Mouse (Mus musculus): Measurements from ENCODE around the gene Ctr9. TPM values are rescaled to one million over a fixed set of nuclear protein-coding genes. Genes with fewer than 3 reads are reported as not detected.
A peak's percentile ranks its signal among the peaks of the same experiment; 100 is the strongest.

Gene Ctr9
- polyA plus RNA-seq, 1 experiment from 2014 or later = 81.8 TPM

- H3K9me3 ChIP-seq (replicated peaks; ENCODE audit: control insufficient read depth, low read length, poor library complexity, severe bottlenecking) = no peaks in the 10 kb centered on the region; the same call in 1 of the 2 replicates
- H3K4me1 ChIP-seq (ENCODE audit: control insufficient read depth, insufficient read depth, low read length) = no peaks in the 10 kb centered on the region
- ATAC-seq = no peak
- no peak overlapping the region for H3K9ac ChIP-seq (ENCODE audit: low read depth, low read length)
- H3K36me3 ChIP-seq (ENCODE audit: control insufficient read depth, insufficient read depth, low read length) = peaks cover 5% of the 10 kb centered on the region
- no peak overlapping the region for H3K27ac ChIP-seq (ENCODE audit: low read length)
- 91% methylated on average over 1 of the region's 1 CpGs for WGBS
- H3K4me2 ChIP-seq (ENCODE audit: low read length) = no peak overlapping the region
- no peak overlapping the region for H3K4me3 ChIP-seq (ENCODE audit: low read depth, low read length)
- H3K27me3 ChIP-seq (ENCODE audit: control insufficient read depth, insufficient read depth, low read depth, low read length) = no peaks in the 10 kb centered on the region
These were observed 34.2 kb downstream of the Ctr9 start for GRCm38 (mm10) chr7:111062971-111063370.

- Histone ChIP-seq H3K4me1 (ENCODE audit: control insufficient read depth, insufficient read depth, low read length) (no peaks in the 10 kb centered on the region), H3K9me3 (replicated peaks; ENCODE audit: control insufficient read depth, low read length, poor library complexity, severe bottlenecking) (no peaks in the 10 kb centered on the region; the same call in 1 of the 2 replicates), H3K27me3 (ENCODE audit: control insufficient read depth, insufficient read depth, low read depth, low read length) (no peaks in the 10 kb centered on the region), H3K36me3 (ENCODE audit: control insufficient read depth, insufficient read depth, low read length) (peaks cover 45% of the 10 kb centered on the region), H3K9ac (ENCODE audit: low read depth, low read length) (no peak overlapping the region), H3K27ac (ENCODE audit: low read length) (no peak overlapping the region), H3K4me3 (ENCODE audit: low read depth, low read length) (no peak overlapping the region), H3K4me2 (ENCODE audit: low read length) (no peak overlapping the region)
- no peak for ATAC-seq
- WGBS = over 99% methylated on average over 3 of the region's 3 CpGs
These were observed 39.4 kb downstream of the Ctr9 start for GRCm38 (mm10) chr7:111068181-111068580.

- no peaks in the 10 kb centered on the region for H3K4me1 ChIP-seq (ENCODE audit: control insufficient read depth, insufficient read depth, low read length)
- no peak overlapping the region for H3K27ac ChIP-seq (ENCODE audit: low read length)
- H3K9ac ChIP-seq (ENCODE audit: low read depth, low read length) = no peak overlapping the region
- no peak for ATAC-seq
- H3K36me3 ChIP-seq (ENCODE audit: control insufficient read depth, insufficient read depth, low read length) = peaks cover 55% of the 10 kb centered on the region
- 94% methylated on average over 7 of the region's 7 CpGs for WGBS
- no peaks in the 10 kb centered on the region for H3K27me3 ChIP-seq (ENCODE audit: control insufficient read depth, insufficient read depth, low read depth, low read length)
- H3K4me3 ChIP-seq (ENCODE audit: low read depth, low read length) = no peak overlapping the region
- no peaks in the 10 kb centered on the region; the same call in 1 of the 2 replicates for H3K9me3 ChIP-seq (replicated peaks; ENCODE audit: control insufficient read depth, low read length, poor library complexity, severe bottlenecking)
- H3K4me2 ChIP-seq (ENCODE audit: low read length) = no peak overlapping the region
These were observed 40.9 kb downstream of the Ctr9 start for GRCm38 (mm10) chr7:111069439-111070166.

GRCm38 (mm10) chr7:111070167-111070496 lies 41.4 kb downstream of the Ctr9 start:
- Histone ChIP-seq H3K36me3 (ENCODE audit: control insufficient read depth, insufficient read depth, low read length) (peaks cover 60% of the 10 kb centered on the region), H3K4me2 (ENCODE audit: low read length) (no peak overlapping the region), H3K4me1 (ENCODE audit: control insufficient read depth, insufficient read depth, low read length) (no peaks in the 10 kb centered on the region), H3K27ac (ENCODE audit: low read length) (no peak overlapping the region), H3K9me3 (replicated peaks; ENCODE audit: control insufficient read depth, low read length, poor library complexity, severe bottlenecking) (no peaks in the 10 kb centered on the region; the same call in 1 of the 2 replicates), H3K9ac (ENCODE audit: low read depth, low read length) (no peak overlapping the region), H3K4me3 (ENCODE audit: low read depth, low read length) (no peak overlapping the region), H3K27me3 (ENCODE audit: control insufficient read depth, insufficient read depth, low read depth, low read length) (no peaks in the 10 kb centered on the region)
- 0 out of 2 replicates have a peak, but pooled peaks have one; percentile 21 for ATAC-seq
- WGBS = 94% methylated on average over 2 of the region's 2 CpGs

- 97% methylated on average over 4 of the region's 4 CpGs for WGBS
- Histone ChIP-seq H3K27ac (ENCODE audit: low read length) (no peak overlapping the region), H3K9me3 (replicated peaks; ENCODE audit: control insufficient read depth, low read length, poor library complexity, severe bottlenecking) (no peaks in the 10 kb centered on the region; the same call in 1 of the 2 replicates), H3K27me3 (ENCODE audit: control insufficient read depth, insufficient read depth, low read depth, low read length) (no peaks in the 10 kb centered on the region), H3K36me3 (ENCODE audit: control insufficient read depth, insufficient read depth, low read length) (peaks cover 77% of the 10 kb centered on the region), H3K9ac (ENCODE audit: low read depth, low read length) (no peak overlapping the region), H3K4me1 (ENCODE audit: control insufficient read depth, insufficient read depth, low read length) (no peaks in the 10 kb centered on the region), H3K4me3 (ENCODE audit: low read depth, low read length) (no peak overlapping the region), H3K4me2 (ENCODE audit: low read length) (no peak overlapping the region)
- ATAC-seq = no peak
These were observed 43.7 kb downstream of the Ctr9 start for GRCm38 (mm10) chr7:111072410-111072809.

GRCm38 (mm10) chr7:111075288-111075687 lies 46.5 kb downstream of the Ctr9 start:
- H3K9ac ChIP-seq (ENCODE audit: low read depth, low read length) = no peak overlapping the region
- no peak for ATAC-seq
- 95% methylated on average over 4 of the region's 4 CpGs for WGBS

GRCm38 (mm10) chr7:111078271-111078670 lies 49.5 kb downstream of the Ctr9 start:
- no peaks in the 10 kb centered on the region for H3K27me3 ChIP-seq (ENCODE audit: control insufficient read depth, insufficient read depth, low read depth, low read length)
- peaks cover 55% of the 10 kb centered on the region for H3K36me3 ChIP-seq (ENCODE audit: control insufficient read depth, insufficient read depth, low read length)
- H3K9ac ChIP-seq (ENCODE audit: low read depth, low read length) = no peak overlapping the region
- no peak overlapping the region for H3K4me3 ChIP-seq (ENCODE audit: low read depth, low read length)
- no peak overlapping the region for H3K4me2 ChIP-seq (ENCODE audit: low read length)
- H3K4me1 ChIP-seq (ENCODE audit: control insufficient read depth, insufficient read depth, low read length) = peaks cover 29% of the 10 kb centered on the region
- H3K9me3 ChIP-seq (replicated peaks; ENCODE audit: control insufficient read depth, low read length, poor library complexity, severe bottlenecking) = no peaks in the 10 kb centered on the region
- H3K27ac ChIP-seq (ENCODE audit: low read length) = no peak overlapping the region
- WGBS = 93% methylated on average over 4 of the region's 4 CpGs
- ATAC-seq = no peak

More at GRCm38 (mm10) chr7:111075288-111075687, 46.5 kb downstream of the Ctr9 start:
- H3K4me2 ChIP-seq (ENCODE audit: low read length) = no peak overlapping the region
- H3K4me1 ChIP-seq (ENCODE audit: control insufficient read depth, insufficient read depth, low read length) = peaks cover 18% of the 10 kb centered on the region
- no peak overlapping the region for H3K4me3 ChIP-seq (ENCODE audit: low read depth, low read length)
- H3K27me3 ChIP-seq (ENCODE audit: control insufficient read depth, insufficient read depth, low read depth, low read length) = no peaks in the 10 kb centered on the region
- H3K9me3 ChIP-seq (replicated peaks; ENCODE audit: control insufficient read depth, low read length, poor library complexity, severe bottlenecking) = no peaks in the 10 kb centered on the region
- peaks cover 76% of the 10 kb centered on the region for H3K36me3 ChIP-seq (ENCODE audit: control insufficient read depth, insufficient read depth, low read length)
- no peak overlapping the region for H3K27ac ChIP-seq (ENCODE audit: low read length)

GRCm38 (mm10) chr7:111080026-111080425 lies 51.3 kb downstream of the Ctr9 start:
- H3K4me3 ChIP-seq (ENCODE audit: low read depth, low read length) = no peak overlapping the region
- H3K9me3 ChIP-seq (replicated peaks; ENCODE audit: control insufficient read depth, low read length, poor library complexity, severe bottlenecking) = no peaks in the 10 kb centered on the region

GRCm38 (mm10) chr7:111080876-111081275 lies 52.1 kb downstream of the Ctr9 start:
- peaks cover 36% of the 10 kb centered on the region for H3K36me3 ChIP-seq (ENCODE audit: control insufficient read depth, insufficient read depth, low read length)
- WGBS = 90% methylated on average over 3 of the region's 3 CpGs
- no peak overlapping the region for H3K27ac ChIP-seq (ENCODE audit: low read length)
- peak overlapping the region; percentile 70 for H3K4me3 ChIP-seq (ENCODE audit: low read depth, low read length)
- peaks cover 34% of the 10 kb centered on the region for H3K4me1 ChIP-seq (ENCODE audit: control insufficient read depth, insufficient read depth, low read length)
- H3K9me3 ChIP-seq (replicated peaks; ENCODE audit: control insufficient read depth, low read length, poor library complexity, severe bottlenecking) = no peaks in the 10 kb centered on the region
- no peaks in the 10 kb centered on the region for H3K27me3 ChIP-seq (ENCODE audit: control insufficient read depth, insufficient read depth, low read depth, low read length)
- H3K4me2 ChIP-seq (ENCODE audit: low read length) = peak overlapping the region; percentile 86
- ATAC-seq = no peak
- peak overlapping the region; percentile 98; the same call in 1 of the 2 replicates for H3K9ac ChIP-seq (ENCODE audit: low read depth, low read length)

More at GRCm38 (mm10) chr7:111080026-111080425, 51.3 kb downstream of the Ctr9 start:
- H3K27me3 ChIP-seq (ENCODE audit: control insufficient read depth, insufficient read depth, low read depth, low read length) = no peaks in the 10 kb centered on the region
- peaks cover 41% of the 10 kb centered on the region for H3K36me3 ChIP-seq (ENCODE audit: control insufficient read depth, insufficient read depth, low read length)
- H3K4me1 ChIP-seq (ENCODE audit: control insufficient read depth, insufficient read depth, low read length) = peaks cover 34% of the 10 kb centered on the region
- H3K9ac ChIP-seq (ENCODE audit: low read depth, low read length) = no peak overlapping the region
- H3K4me2 ChIP-seq (ENCODE audit: low read length) = no peak overlapping the region; the same call in 1 of the 2 replicates
- ATAC-seq = no peak
- WGBS = 86% methylated on average over 8 of the region's 8 CpGs
- no peak overlapping the region for H3K27ac ChIP-seq (ENCODE audit: low read length)

Data from midbrain, embryonic 16.5 days (tissue).